Mouse (Mus musculus) layer of hippocampus, adult 2 months (tissue): Measurements from ENCODE around the gene Cacna1a. TPM values are rescaled to one million over a fixed set of nuclear protein-coding genes. Genes with fewer than 3 reads are reported as not detected.
"Not testable (repeated sequence)": the region's sequence is repeated elsewhere in the genome, so short reads cannot be mapped to it uniquely, and the experiment has no call there.

ENCODE experiments used
- DNase-seq, 2 experiments: peaks; one replicate each; pipeline ENCODE4 v3.0.0; 2022; ENCODE audit warnings: low spot score in 2 of 2
- H3K27ac ChIP-seq: fragments of 200-600 bp; 2 replicates; pipeline ENCODE4 v1.8.1; 2022
- H3K4me3 ChIP-seq: fragments of 200-600 bp; 2 replicates; pipeline ENCODE4 v1.8.1; 2022; ENCODE audit warnings: mild to moderate bottlenecking
- CTCF ChIP-seq: fragments of 200-600 bp; conservative IDR thresholded peaks from 2 replicates; pipeline ENCODE4 v1.8.1; 2022; ENCODE audit warnings: antibody characterized with exemption, mild to moderate bottlenecking, moderate library complexity
- total RNA-seq, 2 experiments: library from RNA; stranded (reverse); gene quantifications; 2 replicates each; pipeline ENCODE4 v1.2.3; 2021

Gene Cacna1a
- total RNA-seq, 2 experiments from 2014 or later, result 207 to 219 TPM

- H3K27ac ChIP-seq, result no peak overlapping the region
- no peak overlapping the region for H3K4me3 ChIP-seq
- no peak for TF ChIP-seq CTCF
- DNase-seq, result no peak
Observed at GRCm38 (mm10) chr8:84507220-84507619, 119.0 kb downstream of the Cacna1a start.

- not testable (repeated sequence) for H3K27ac ChIP-seq, H3K4me3 ChIP-seq, DNase-seq
- TF ChIP-seq CTCF, result peak; percentile 56
Observed at GRCm38 (mm10) chr8:84509764-84510163, 121.5 kb downstream of the Cacna1a start.

- peak overlapping the region; percentile 10; the same call in 1 of the 2 replicates for H3K27ac ChIP-seq
- no peak for TF ChIP-seq CTCF
- no peak overlapping the region for H3K4me3 ChIP-seq
- no peak for DNase-seq
Observed at GRCm38 (mm10) chr8:84511621-84512020, 123.4 kb downstream of the Cacna1a start.

GRCm38 (mm10) chr8:84513765-84514164 is 125.5 kb downstream of the Cacna1a start:
- Histone ChIP-seq H3K4me3 (no peak overlapping the region), H3K27ac (no peak overlapping the region)
- peak; percentile 85 for TF ChIP-seq CTCF
- DNase-seq, result peak in 1 of 2 experiments; percentile 51

GRCm38 (mm10) chr8:84518180-84518579 is 129.9 kb downstream of the Cacna1a start:
- DNase-seq, result peak in 1 of 2 experiments; percentile 14
- peak; percentile 72 for TF ChIP-seq CTCF
- no peak overlapping the region for H3K4me3 ChIP-seq
- H3K27ac ChIP-seq, result no peak overlapping the region

- no peak for TF ChIP-seq CTCF
- Histone ChIP-seq H3K4me3 (no peak overlapping the region), H3K27ac (no peak overlapping the region)
- no peak for DNase-seq
Observed at GRCm38 (mm10) chr8:84518720-84519119, 130.5 kb downstream of the Cacna1a start.

GRCm38 (mm10) chr8:84519767-84520626 is 131.8 kb downstream of the Cacna1a start:
- Histone ChIP-seq H3K4me3 (no peak overlapping the region; the same call in 1 of the 2 replicates), H3K27ac (peak overlapping the region; percentile 52; the same call in 1 of the 2 replicates)
- peak; percentile 34 to 48 for DNase-seq
- TF ChIP-seq CTCF, result no peak

GRCm38 (mm10) chr8:84520999-84521398 is 132.8 kb downstream of the Cacna1a start:
- H3K27ac ChIP-seq, result no peak overlapping the region
- no peak overlapping the region for H3K4me3 ChIP-seq
- no peak for TF ChIP-seq CTCF
- DNase-seq, result no peak

GRCm38 (mm10) chr8:84528036-84528435 is 139.8 kb downstream of the Cacna1a start:
- no peak for DNase-seq
- Histone ChIP-seq H3K4me3 (no peak overlapping the region), H3K27ac (peak overlapping the region; percentile 54; the same call in 1 of the 2 replicates)
- no peak for TF ChIP-seq CTCF

- peak overlapping the region; percentile 54 for H3K27ac ChIP-seq
- TF ChIP-seq CTCF, result no peak
- peak in 1 of 2 experiments; percentile 28 for DNase-seq
- no peak overlapping the region for H3K4me3 ChIP-seq
Observed at GRCm38 (mm10) chr8:84529548-84529947, 141.3 kb downstream of the Cacna1a start.

- no peak for TF ChIP-seq CTCF
- H3K4me3 ChIP-seq, result no peak overlapping the region
- DNase-seq, result no peak
- no peak overlapping the region for H3K27ac ChIP-seq
Observed at GRCm38 (mm10) chr8:84532725-84533124, 144.5 kb downstream of the Cacna1a start.

- Histone ChIP-seq H3K4me3 (no peak overlapping the region), H3K27ac (no peak overlapping the region)
- TF ChIP-seq CTCF, result no peak
- DNase-seq, result no peak
Observed at GRCm38 (mm10) chr8:84533341-84533740, 145.1 kb downstream of the Cacna1a start.

GRCm38 (mm10) chr8:84536917-84537316 is 148.7 kb downstream of the Cacna1a start:
- peak; percentile 64 for TF ChIP-seq CTCF
- Histone ChIP-seq H3K4me3 (no peak overlapping the region), H3K27ac (no peak overlapping the region)
- no peak for DNase-seq

- TF ChIP-seq CTCF, result no peak
- DNase-seq, result no peak
- no peak overlapping the region for H3K4me3 ChIP-seq
- no peak overlapping the region for H3K27ac ChIP-seq
Observed at GRCm38 (mm10) chr8:84539376-84539775, 151.1 kb downstream of the Cacna1a start.
